Mouse (Mus musculus): ENCODE results near the gene Fyco1.
"Not testable (repeated sequence)": the region's sequence is repeated elsewhere in the genome, so short reads cannot be mapped to it uniquely, and the experiment has no call there.

The Fyco1 gene

GRCm38 (mm10) chr9:123749687-123750086, 102.0 kb downstream of the Fyco1 start:
- DNase-seq (ENCODE audit: low read depth, low spot score), result not testable (repeated sequence)

GRCm38 (mm10) chr9:123740799-123741198, 110.9 kb downstream of the Fyco1 start:
- DNase-seq (ENCODE audit: low read depth, low spot score), result no peak

Data from embryo, embryonic 11.5 days (tissue).